ENCODE assay signal across 10 mouse cellular contexts in genomic region chr3:134605356-134605771, GRCm38 (mm10).
DNase-seq lines count a peak whose midpoint lies in the region; ATAC-seq lines count a peak whose summit lies in the region.
"Had no signal": no experiment of that assay in that cellular context is flagged by ENCODE, and none has a peak within 500 bp of the region (broad histone marks: within the 10 kb centered on the region; RNA-seq: fewer than 3 reads in every experiment).

No protein-coding gene starts in this region.

- H3K4me2 ChIP-seq in forebrain, embryonic 13.5 days, result peak overlapping the region; percentile 38
- H3K4me2 ChIP-seq in hindbrain, embryonic 16.5 days (ENCODE audit: low read length), result peak overlapping the region; percentile 10; the same call in 1 of the 2 replicates
- peak overlapping the region; percentile 32 for H3K4me2 ChIP-seq in neural tube, embryonic 13.5 days

- no peaks in the 10 kb centered on the region for H3K36me3 ChIP-seq in forebrain, embryonic 13.5 days (ENCODE audit: poor library complexity, severe bottlenecking)
- H3K36me3 ChIP-seq in hindbrain, embryonic 16.5 days (ENCODE audit: control insufficient read depth, insufficient read depth, low read length), result no peaks in the 10 kb centered on the region
- no peaks in the 10 kb centered on the region for H3K36me3 ChIP-seq in neural tube, embryonic 13.5 days
- H3K36me3 ChIP-seq in heart, embryonic 10.5 days, result no peaks in the 10 kb centered on the region
- H3K36me3 ChIP-seq: G1E had no signal

- no peak overlapping the region for H3K4me3 ChIP-seq in forebrain, embryonic 13.5 days
- H3K4me3 ChIP-seq in hindbrain, embryonic 16.5 days (ENCODE audit: low read length), result no peak overlapping the region
- no peak overlapping the region for H3K4me3 ChIP-seq in neural tube, embryonic 13.5 days
- H3K4me3 ChIP-seq in heart, embryonic 10.5 days, result no peak overlapping the region

- H3K4me1 ChIP-seq in forebrain, embryonic 13.5 days, result peaks cover 9% of the 10 kb centered on the region
- peaks cover 6% of the 10 kb centered on the region; the same call in 1 of the 2 replicates for H3K4me1 ChIP-seq in hindbrain, embryonic 16.5 days (ENCODE audit: control insufficient read depth, insufficient read depth, low read depth, low read length)
- H3K4me1 ChIP-seq in neural tube, embryonic 13.5 days (replicated peaks), result peaks cover 13% of the 10 kb centered on the region
- H3K4me1 ChIP-seq in heart, embryonic 10.5 days, result no peaks in the 10 kb centered on the region

- peak; percentile 6 for DNase-seq in kidney, postnatal 14 days
- no peak for DNase-seq in kidney, adult 18-20 months
- no peak for DNase-seq in lung, postnatal 36 days
- no peak for DNase-seq in heart, embryonic 10.5 days (ENCODE audit: low spot score)
- DNase-seq in right cerebral cortex, postnatal 14 days, result no peak
- DNase-seq: adrenal gland, adult 8-10 months had no signal

- H3K27ac ChIP-seq in forebrain, embryonic 13.5 days, result peak overlapping the region; percentile 57
- no peak overlapping the region for H3K27ac ChIP-seq in hindbrain, embryonic 16.5 days (ENCODE audit: low read depth, low read length)
- H3K27ac ChIP-seq in neural tube, embryonic 13.5 days (replicated peaks), result peak overlapping the region; percentile 47
- H3K27ac ChIP-seq in heart, embryonic 10.5 days, result no peak overlapping the region

- peak overlapping the region; percentile 13; the same call in 1 of the 2 replicates for H3K9ac ChIP-seq in forebrain, embryonic 13.5 days
- no peak overlapping the region; the same call in 1 of the 2 replicates for H3K9ac ChIP-seq in hindbrain, embryonic 16.5 days (ENCODE audit: low read depth, low read length)
- no peak overlapping the region for H3K9ac ChIP-seq in neural tube, embryonic 13.5 days

- no peaks in the 10 kb centered on the region for H3K27me3 ChIP-seq in forebrain, embryonic 13.5 days
- H3K27me3 ChIP-seq in hindbrain, embryonic 16.5 days (replicated peaks; ENCODE audit: control insufficient read depth, insufficient read depth, low read length), result no peaks in the 10 kb centered on the region
- no peaks in the 10 kb centered on the region for H3K27me3 ChIP-seq in neural tube, embryonic 13.5 days
- H3K27me3 ChIP-seq in heart, embryonic 10.5 days (ENCODE audit: insufficient read depth, poor library complexity, severe bottlenecking), result no peaks in the 10 kb centered on the region

- 15% methylated on average over 6 of the region's 6 CpGs for WGBS in forebrain, embryonic 13.5 days
- WGBS in hindbrain, embryonic 16.5 days, result 9% methylated on average over 6 of the region's 6 CpGs
- 25% methylated on average over 6 of the region's 6 CpGs for WGBS in neural tube, embryonic 13.5 days
- 73% methylated on average over 6 of the region's 6 CpGs for WGBS in heart, embryonic 10.5 days

- ATAC-seq in forebrain, embryonic 13.5 days, result peak; percentile 96
- peak; percentile 98 for ATAC-seq in hindbrain, embryonic 16.5 days
- peak; percentile 93 for ATAC-seq in neural tube, embryonic 13.5 days (ENCODE audit: low read depth)

- no peaks in the 10 kb centered on the region for H3K9me3 ChIP-seq in forebrain, embryonic 13.5 days (replicated peaks)
- H3K9me3 ChIP-seq in hindbrain, embryonic 16.5 days (ENCODE audit: control insufficient read depth, low read length), result no peaks in the 10 kb centered on the region
- H3K9me3 ChIP-seq in neural tube, embryonic 13.5 days, result no peaks in the 10 kb centered on the region
- H3K9me3 ChIP-seq in heart, embryonic 10.5 days, result no peaks in the 10 kb centered on the region
- H3K9me3 ChIP-seq: G1E had no signal

Comparison
In these comparisons a context has a peak if more than half of its experiments do, and no peak if none do; other contexts are left out.
1. H3K27ac ChIP-seq: peak in forebrain, embryonic 13.5 days (single experiment) and neural tube, embryonic 13.5 days (single experiment); none in hindbrain, embryonic 16.5 days (single experiment) and heart, embryonic 10.5 days (single experiment).
2. Peak in every context shown above with its lines, with median percentiles within 50 percentile points of each other: ATAC-seq and H3K4me2 ChIP-seq.